Mouse (Mus musculus) intestine, postnatal 0 days (tissue): ENCODE results near the gene Zfp768. TPM values are rescaled to one million over a fixed set of nuclear protein-coding genes. Genes with fewer than 3 reads are reported as not detected.

ENCODE experiments used
- ATAC-seq: fragments of 200-750 bp; cut with Nextera tagmentation; 2 replicates; pipeline ENCODE4 v1.8.0; 2017; ENCODE audit warnings: mild to moderate bottlenecking, moderate TSS enrichment, moderate library complexity
- H3K27ac ChIP-seq: fragments of 300-500 bp; sonication (generic); 2 replicates; pipeline ENCODE4 v1.5.1; 2014; ENCODE audit warnings: mild to moderate bottlenecking, low read depth, low read length, moderate library complexity
- H3K27me3 ChIP-seq: fragments of 300-500 bp; sonication (generic); replicated peaks from 2 replicates; pipeline ENCODE4 v1.6.1; 2014; ENCODE audit warnings: low read length, mixed read lengths; ENCODE audit not compliant: control insufficient read depth, insufficient read depth
- H3K36me3 ChIP-seq: fragments of 300-500 bp; sonication (generic); 2 replicates; pipeline ENCODE4 v1.6.1; 2014; ENCODE audit warnings: mild to moderate bottlenecking, moderate library complexity; ENCODE audit not compliant: control insufficient read depth, insufficient read depth
- H3K4me1 ChIP-seq: fragments of 300-500 bp; sonication (generic); replicated peaks from 2 replicates; pipeline ENCODE4 v1.6.1; 2014; ENCODE audit warnings: antibody characterized with exemption, low read length, mixed read lengths; ENCODE audit not compliant: control insufficient read depth, insufficient read depth
- H3K4me2 ChIP-seq: fragments of 300-500 bp; sonication (generic); replicated peaks from 2 replicates; pipeline ENCODE4 v1.6.1; 2014; ENCODE audit warnings: low read depth, mild to moderate bottlenecking, moderate library complexity
- H3K4me3 ChIP-seq: fragments of 300-500 bp; sonication (generic); 2 replicates; pipeline ENCODE4 v1.5.1; 2014; ENCODE audit warnings: low read depth, low read length
- H3K9ac ChIP-seq: fragments of 300-500 bp; sonication (generic); 2 replicates; pipeline ENCODE4 v1.6.1; 2014; ENCODE audit warnings: mild to moderate bottlenecking, low read depth, low read length
- H3K9me3 ChIP-seq: fragments of 300-500 bp; sonication (generic); 2 replicates; pipeline ENCODE4 v1.6.1; 2016; ENCODE audit warnings: mixed run types; ENCODE audit not compliant: control insufficient read depth
- CTCF ChIP-seq: sonication (generic); IDR thresholded peaks from 2 replicates; pipeline ENCODE4 v1.5.1; 2016; ENCODE audit warnings: low read depth, mild to moderate bottlenecking, control low read depth, antibody characterized with exemption, moderate library complexity
- WGBS: fragments of 180-500 bp; shearing (Covaris S2); extraction: QIAGEN DNeasy Blood & Tissue Kit; methylation state at CpG from one replicate; pipeline ENCODE4 v1.1.7; 2014; 5-methylcytosine and 5-hydroxymethylcytosine counted together
- polyA plus RNA-seq: library from polyadenylated mRNA; unstranded; fragments of >200 nt; fragmentation: Nextera tagmentation; extraction: Ambion mirVana; gene quantifications from 2 replicates; pipeline ENCODE4 v1.2.1, GENCODE M21; 2015

Zfp768 gene
- polyA plus RNA-seq, 1 experiment from 2014 or later = 16.3 TPM

DNA sequence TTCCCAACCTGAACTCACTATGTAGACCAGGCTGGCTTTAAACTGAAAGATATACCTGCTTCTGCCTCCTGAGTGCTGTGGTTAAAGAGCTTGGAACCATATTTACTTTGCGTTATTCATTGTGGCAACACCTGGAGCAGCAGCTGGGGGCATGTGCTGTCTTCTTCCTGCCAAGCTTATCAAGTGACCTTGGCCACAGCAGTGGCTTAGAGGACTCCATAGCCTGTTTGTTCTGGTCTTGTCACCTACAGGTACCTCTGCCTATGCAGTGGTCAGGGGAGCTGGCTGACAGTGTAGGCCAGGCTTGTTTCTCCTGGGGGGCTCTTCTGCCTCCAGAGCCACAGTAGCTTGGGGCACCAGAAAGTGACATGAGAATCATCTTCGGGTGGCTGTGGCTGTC lies 37.0 kb downstream of the Zfp768 start:
- no peak for TF ChIP-seq CTCF
- no peaks in the 10 kb centered on the region for H3K9me3 ChIP-seq
- H3K4me3 ChIP-seq = no peak overlapping the region
- ATAC-seq = peak; percentile 46; the same call in 1 of the 2 replicates
- no peak overlapping the region for H3K9ac ChIP-seq
- H3K4me2 ChIP-seq = no peak overlapping the region
- H3K27me3 ChIP-seq = no peaks in the 10 kb centered on the region
- H3K36me3 ChIP-seq = no peaks in the 10 kb centered on the region
- H3K27ac ChIP-seq = no peak overlapping the region
- 58% methylated on average over 2 of the region's 2 CpGs for WGBS
- H3K4me1 ChIP-seq = no peaks in the 10 kb centered on the region

DNA sequence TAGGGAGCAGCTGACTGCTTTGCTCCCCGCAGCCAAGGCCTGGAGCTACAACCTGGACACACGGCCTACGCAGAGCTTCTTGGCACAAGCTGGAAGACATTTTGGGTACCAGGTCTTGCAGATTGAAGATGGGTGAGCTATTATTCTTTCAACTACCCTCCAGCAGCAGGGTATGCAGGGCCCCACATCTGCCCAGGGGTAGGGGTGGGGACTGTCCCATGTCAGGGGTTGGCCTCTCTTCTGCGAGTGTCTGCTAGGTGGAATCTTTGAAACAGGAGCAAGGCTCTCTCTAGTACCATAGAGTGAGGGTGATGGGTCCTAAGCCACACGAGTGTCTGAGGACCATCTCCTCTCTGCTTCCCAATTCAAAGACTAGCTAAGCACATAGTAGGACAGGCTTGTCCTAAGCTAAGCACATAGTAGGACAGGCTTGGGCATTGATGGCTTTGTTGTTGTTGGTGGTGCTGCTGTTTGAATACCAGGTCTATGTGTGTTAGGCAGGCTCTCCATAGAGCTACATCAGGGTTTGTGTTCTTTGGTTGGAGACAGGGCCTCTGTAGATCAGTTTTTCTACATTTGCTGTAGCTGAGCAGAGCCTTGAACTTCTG lies 47.7 kb downstream of the Zfp768 start:
- no peak for ATAC-seq
- H3K4me3 ChIP-seq = no peak overlapping the region
- 92% methylated on average over 5 of the region's 5 CpGs for WGBS
- H3K9ac ChIP-seq = no peak overlapping the region
- no peaks in the 10 kb centered on the region for H3K27me3 ChIP-seq
- TF ChIP-seq CTCF = no peak
- no peaks in the 10 kb centered on the region for H3K36me3 ChIP-seq
- H3K9me3 ChIP-seq = no peaks in the 10 kb centered on the region
- no peak overlapping the region for H3K27ac ChIP-seq
- H3K4me1 ChIP-seq = no peaks in the 10 kb centered on the region
- no peak overlapping the region for H3K4me2 ChIP-seq

GRCm38 (mm10) chr7:127296786-127297555 lies 48.4 kb downstream of the Zfp768 start:
- Histone ChIP-seq H3K36me3 (no peaks in the 10 kb centered on the region), H3K4me1 (no peaks in the 10 kb centered on the region), H3K9me3 (no peaks in the 10 kb centered on the region), H3K27ac (no peak overlapping the region), H3K9ac (no peak overlapping the region), H3K4me3 (no peak overlapping the region), H3K4me2 (no peak overlapping the region), H3K27me3 (no peaks in the 10 kb centered on the region)
- no peak for ATAC-seq
- WGBS = 85% methylated on average over 5 of the region's 5 CpGs
- no peak for TF ChIP-seq CTCF

DNA sequence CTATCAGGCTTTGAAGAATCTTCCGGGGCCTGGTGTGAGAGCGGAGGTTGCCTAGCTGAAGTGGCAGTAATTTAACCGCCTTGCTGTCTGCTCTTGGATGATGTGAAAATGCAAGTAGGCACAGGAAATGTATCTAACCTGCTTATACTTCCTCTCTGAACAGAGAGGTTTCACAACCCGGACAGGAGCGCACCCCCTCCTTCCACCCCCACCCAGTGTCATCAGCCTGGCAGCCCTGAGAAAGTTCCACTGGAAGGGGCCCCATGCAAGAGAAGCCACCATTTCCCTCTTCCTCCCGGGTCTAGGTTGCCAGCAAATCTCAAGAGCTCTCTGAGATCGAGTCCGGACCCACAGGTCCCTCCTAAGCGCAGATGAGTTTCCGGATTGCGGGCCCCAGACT lies 49.3 kb downstream of the Zfp768 start, which contains the start of gene Itgal:
Gene Itgal, plus strand, starts transcription at position 163 of the 400 bp plus-strand sequence.
- Histone ChIP-seq H3K36me3 (no peaks in the 10 kb centered on the region), H3K4me1 (no peaks in the 10 kb centered on the region), H3K9ac (no peak within 1 kb of the TSS), H3K4me3 (no peak within 1 kb of the TSS), H3K4me2 (no peak within 1 kb of the TSS), H3K27me3 (no peaks in the 10 kb centered on the region), H3K9me3 (no peaks in the 10 kb centered on the region), H3K27ac (no peak within 1 kb of the TSS)
- 72% methylated on average over 11 of the region's 11 CpGs for WGBS
- no peak for TF ChIP-seq CTCF
- ATAC-seq = no peak

Other genes with a start within 250 kb of the Zfp768 start
- gene Qprt, start 223.4 kb downstream of the Zfp768 start, polyA plus RNA-seq = 1.8 and 2.0 TPM in 2 replicates
- 0.09 and 0.13 TPM in 2 replicates for gene Spn, start 207.8 kb downstream of the Zfp768 start, polyA plus RNA-seq
- gene Cd2bp2, start 149.5 kb downstream of the Zfp768 start, polyA plus RNA-seq = 29.2 and 30.2 TPM in 2 replicates
- 15.0 and 17.1 TPM in 2 replicates for gene Tbc1d10b, start 137.1 kb downstream of the Zfp768 start, polyA plus RNA-seq
- gene Mylpf, start 136.7 kb downstream of the Zfp768 start, polyA plus RNA-seq = 10.7 and 12.3 TPM in 2 replicates
- 7.4 and 7.6 TPM in 2 replicates for gene Zfp553, start 112.5 kb downstream of the Zfp768 start, polyA plus RNA-seq
- gene Sept1, start 112.5 kb downstream of the Zfp768 start, polyA plus RNA-seq = 6.3 and 6.6 TPM in 2 replicates
- gene Zfp771, start 101.3 kb downstream of the Zfp768 start, polyA plus RNA-seq = 17.6 and 19.8 TPM in 2 replicates
- gene Dctpp1, start 84.9 kb downstream of the Zfp768 start, polyA plus RNA-seq = 75.2 and 80.9 TPM in 2 replicates
- 335 and 364 TPM in 2 replicates for gene Sephs2, start 71.5 kb downstream of the Zfp768 start, polyA plus RNA-seq
- 0.69 and 0.87 TPM in 2 replicates for gene Itgal, start 49.3 kb downstream of the Zfp768 start, polyA plus RNA-seq
- 7.3 and 9.0 TPM in 2 replicates for gene Zfp747, start 30.5 kb upstream of the Zfp768 start, polyA plus RNA-seq
- 4.7 and 5.8 TPM in 2 replicates for gene 9130019O22Rik, start 41.6 kb upstream of the Zfp768 start, polyA plus RNA-seq
- 6.8 and 8.0 TPM in 2 replicates for gene E430018J23Rik, start 48.0 kb upstream of the Zfp768 start, polyA plus RNA-seq
- 4.8 and 5.2 TPM in 2 replicates for gene Zfp764, start 61.2 kb upstream of the Zfp768 start, polyA plus RNA-seq
- 18.6 and 22.0 TPM in 2 replicates for gene Zfp688, start 76.5 kb upstream of the Zfp768 start, polyA plus RNA-seq
- 2.2 and 2.6 TPM in 2 replicates for gene Zfp689, start 103.6 kb upstream of the Zfp768 start, polyA plus RNA-seq
- 31.5 and 33.9 TPM in 2 replicates for gene Prr14, start 114.0 kb upstream of the Zfp768 start, polyA plus RNA-seq
- 8.1 and 9.4 TPM in 2 replicates for gene Fbrs, start 133.6 kb upstream of the Zfp768 start, polyA plus RNA-seq
- gene Srcap, start 166.4 kb upstream of the Zfp768 start, polyA plus RNA-seq = 12.3 and 12.5 TPM in 2 replicates
- gene Gm42715, start 174.0 kb upstream of the Zfp768 start, polyA plus RNA-seq = 5.0 and 6.6 TPM in 2 replicates
- gene Tmem265, start 215.8 kb upstream of the Zfp768 start, polyA plus RNA-seq = 1.9 and 3.8 TPM in 2 replicates
- 25.1 and 25.7 TPM in 2 replicates for gene Phkg2, start 227.8 kb upstream of the Zfp768 start, polyA plus RNA-seq
- gene Ccdc189, start 243.0 kb upstream of the Zfp768 start, polyA plus RNA-seq = 3.0 and 3.1 TPM in 2 replicates
- gene Rnf40, start 243.2 kb upstream of the Zfp768 start, polyA plus RNA-seq = 16.7 and 20.6 TPM in 2 replicates